Mouse (Mus musculus) heart, adult 9 months (tissue): ENCODE data around the gene Tmem176a.

Source experiments
- DNase-seq, 2 experiments: peaks; one replicate each; pipeline ENCODE4 v3.0.0; 2022; ENCODE audit warnings: low spot score in 2 of 2

Gene Tmem176a

DNA sequence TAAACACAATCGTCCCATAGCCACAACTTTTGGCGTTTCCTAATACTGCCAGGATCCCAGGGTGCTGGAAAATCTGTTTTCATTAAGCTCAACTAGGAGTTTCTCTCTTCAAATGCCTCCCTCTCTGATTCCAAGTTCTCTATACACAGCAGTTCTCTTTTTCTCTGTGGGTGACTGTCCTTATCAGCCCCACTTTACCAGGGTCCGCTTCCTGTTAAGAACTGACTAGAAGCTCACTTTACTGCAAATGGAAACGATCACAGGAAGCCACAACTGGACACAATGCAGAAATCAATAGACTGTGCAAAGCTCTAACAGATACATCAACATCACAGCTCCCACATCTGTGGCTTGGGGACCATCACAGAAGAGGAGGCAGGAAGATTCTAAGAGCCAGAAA is 53.5 kb downstream of the Tmem176a start:
- DNase-seq: no peak

DNA sequence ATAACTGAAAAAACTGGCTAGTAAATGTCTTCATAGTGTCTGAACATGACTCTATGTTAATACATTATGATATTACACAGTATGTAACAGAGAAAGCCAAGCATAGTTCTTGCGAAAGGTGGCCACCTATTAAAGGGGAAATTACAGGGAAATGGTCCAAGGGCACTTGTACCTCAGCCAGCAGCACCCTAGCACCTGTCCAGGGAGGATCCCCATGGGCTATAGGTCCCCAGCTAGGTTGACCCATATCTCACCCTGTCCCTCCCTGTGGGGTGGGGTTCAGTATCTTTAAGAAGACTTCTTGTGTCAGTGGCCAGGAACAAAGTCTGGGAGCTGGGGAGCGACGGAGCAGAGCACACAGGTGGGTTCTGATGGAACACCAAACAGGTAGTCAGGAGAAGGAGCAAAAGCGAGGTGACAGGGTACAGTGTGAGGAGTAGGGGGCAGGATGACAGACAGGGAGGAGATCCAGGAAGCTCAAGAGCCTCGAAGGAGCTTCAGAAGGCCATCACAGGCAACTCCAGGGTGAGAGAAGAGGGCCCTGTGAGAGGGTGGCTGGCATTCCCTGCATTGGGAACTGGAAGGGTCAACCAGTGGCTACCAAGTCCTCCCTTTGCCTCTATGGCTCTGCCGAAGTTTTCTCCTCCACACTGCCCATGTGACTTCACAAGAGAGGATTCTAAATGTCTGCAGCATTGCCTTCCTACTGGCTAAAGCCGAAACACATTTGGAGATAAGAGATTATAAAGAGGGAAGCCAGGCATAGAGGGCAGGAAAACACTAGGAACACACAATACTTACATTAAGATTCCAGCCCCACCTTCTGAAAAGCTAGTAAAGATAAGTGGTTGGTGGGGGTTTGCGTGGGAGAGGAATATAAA is 54.5 kb downstream of the Tmem176a start:
- DNase-seq: no peak

DNA sequence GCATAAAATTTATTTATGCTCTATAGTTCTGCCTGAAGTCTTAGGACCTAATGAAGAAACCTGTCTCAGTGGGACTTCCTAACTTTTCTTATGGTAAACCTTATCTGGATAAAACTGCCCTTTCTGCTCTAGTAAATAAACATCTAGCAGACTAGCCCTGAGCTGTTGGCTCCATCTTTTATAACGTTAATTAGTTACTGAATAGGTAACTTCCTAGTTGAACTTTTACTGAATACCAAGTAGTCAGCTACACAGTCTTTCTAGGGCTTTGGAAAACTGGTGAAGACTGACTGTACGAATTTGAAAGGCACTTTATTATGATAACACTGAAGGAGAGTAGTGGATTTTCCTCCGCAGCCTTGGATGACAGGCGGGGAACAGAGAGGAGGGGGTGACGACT is 55.2 kb downstream of the Tmem176a start:
- DNase-seq: no peak
